Mouse (Mus musculus) heart, embryonic 12.5 days (tissue): ENCODE measurements around the gene Ap3b1. TPM values are rescaled to one million over a fixed set of nuclear protein-coding genes. Genes with fewer than 3 reads are reported as not detected.

Experiments used
- ATAC-seq: fragments of 200-750 bp; cut with Nextera tagmentation; 2 replicates; pipeline ENCODE4 v1.8.0; 2017; ENCODE audit warnings: moderate TSS enrichment, moderate library complexity; ENCODE audit not compliant: insufficient number of reproducible peaks, low FRiP score
- H3K27ac ChIP-seq: fragments of 300-500 bp; sonication (generic); 2 replicates; pipeline ENCODE4 v1.5.1; 2016; ENCODE audit warnings: mild to moderate bottlenecking, moderate library complexity; ENCODE audit not compliant: poor library complexity, severe bottlenecking
- H3K27me3 ChIP-seq: fragments of 300-500 bp; sonication (generic); replicated peaks from 2 replicates; pipeline ENCODE4 v1.6.1; 2016; ENCODE audit warnings: mild to moderate bottlenecking, moderate library complexity
- H3K36me3 ChIP-seq: fragments of 300-500 bp; sonication (generic); 2 replicates; pipeline ENCODE4 v1.6.1; 2016; ENCODE audit warnings: mild to moderate bottlenecking, moderate library complexity
- H3K4me1 ChIP-seq: fragments of 300-500 bp; sonication (generic); replicated peaks from 2 replicates; pipeline ENCODE4 v1.6.1; 2016; ENCODE audit warnings: mild to moderate bottlenecking
- H3K4me2 ChIP-seq: fragments of 300-500 bp; sonication (generic); 2 replicates; pipeline ENCODE4 v1.6.1; 2016; ENCODE audit warnings: mild to moderate bottlenecking, moderate library complexity
- H3K4me3 ChIP-seq: fragments of 300-500 bp; sonication (generic); 2 replicates; pipeline ENCODE4 v1.5.1; 2016; ENCODE audit warnings: mild to moderate bottlenecking
- H3K9ac ChIP-seq: fragments of 300-500 bp; sonication (generic); 2 replicates; pipeline ENCODE4 v1.6.1; 2016; ENCODE audit warnings: mild to moderate bottlenecking, moderate library complexity
- H3K9me3 ChIP-seq: fragments of 300-500 bp; sonication (generic); replicated peaks from 2 replicates; pipeline ENCODE4 v1.6.1; 2016; ENCODE audit warnings: mild to moderate bottlenecking, moderate library complexity
- WGBS: fragments of 180-500 bp; shearing (Covaris S2); methylation state at CpG from one replicate; pipeline ENCODE4 v1.1.7; 2016; 5-methylcytosine and 5-hydroxymethylcytosine counted together
- polyA plus RNA-seq: library from polyadenylated mRNA; unstranded; fragments of >200 nt; fragmentation: Nextera tagmentation; extraction: Ambion mirVana; gene quantifications from 2 replicates; pipeline ENCODE4 v1.2.1, GENCODE M21; 2016

Ap3b1 gene
- polyA plus RNA-seq, 1 experiment from 2014 or later, result 38.6 TPM

DNA sequence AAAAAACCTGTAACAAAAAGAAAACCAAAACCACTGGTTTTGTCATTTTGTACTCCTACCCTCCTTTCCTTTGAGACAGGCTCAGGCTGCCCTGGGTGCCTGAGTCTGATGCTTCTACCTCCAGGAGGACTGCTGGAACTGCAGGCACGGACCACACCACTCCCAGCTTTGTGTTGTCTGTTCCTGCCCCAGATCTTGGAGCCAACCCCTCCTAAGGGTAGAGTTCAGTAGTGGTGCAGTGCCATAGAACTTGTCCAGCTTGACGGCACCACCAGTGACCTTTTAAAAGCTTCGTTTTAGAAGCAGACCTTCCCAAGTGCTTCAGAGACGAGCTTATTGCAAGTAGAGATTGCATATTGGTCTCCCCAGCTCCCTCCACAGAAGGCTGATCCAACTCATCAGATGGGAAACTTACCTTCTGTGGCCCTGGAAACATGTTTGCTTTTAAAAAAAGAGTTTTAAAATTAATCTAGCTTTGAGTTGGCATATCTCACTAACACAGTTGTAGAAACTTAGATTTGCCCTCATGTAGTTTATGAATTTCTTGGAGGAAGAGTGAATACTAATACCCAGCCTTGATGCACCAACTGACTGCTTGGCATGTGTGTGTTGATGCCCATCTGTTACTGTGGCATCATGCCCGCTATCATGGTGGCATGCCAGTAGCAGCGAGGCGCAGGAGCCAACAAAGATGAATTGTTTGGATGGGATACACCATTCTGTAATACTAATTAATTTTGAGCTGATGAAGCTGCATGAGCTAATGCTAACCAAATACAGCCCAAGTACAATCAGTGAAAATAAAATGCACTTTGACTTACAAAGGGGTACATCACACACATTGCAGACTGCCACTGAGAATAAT is 17.0 kb downstream of the Ap3b1 start:
- ATAC-seq, result no peak
- H3K4me2 ChIP-seq, result no peak overlapping the region
- 80% methylated on average over 7 of the region's 7 CpGs for WGBS
- H3K4me3 ChIP-seq, result no peak overlapping the region
- peaks cover 24% of the 10 kb centered on the region for H3K4me1 ChIP-seq
- no peak overlapping the region for H3K9ac ChIP-seq
- H3K36me3 ChIP-seq, result peaks cover 4% of the 10 kb centered on the region; the same call in 1 of the 2 replicates
- H3K27me3 ChIP-seq, result no peaks in the 10 kb centered on the region
- no peak overlapping the region for H3K27ac ChIP-seq
- H3K9me3 ChIP-seq, result no peaks in the 10 kb centered on the region

DNA sequence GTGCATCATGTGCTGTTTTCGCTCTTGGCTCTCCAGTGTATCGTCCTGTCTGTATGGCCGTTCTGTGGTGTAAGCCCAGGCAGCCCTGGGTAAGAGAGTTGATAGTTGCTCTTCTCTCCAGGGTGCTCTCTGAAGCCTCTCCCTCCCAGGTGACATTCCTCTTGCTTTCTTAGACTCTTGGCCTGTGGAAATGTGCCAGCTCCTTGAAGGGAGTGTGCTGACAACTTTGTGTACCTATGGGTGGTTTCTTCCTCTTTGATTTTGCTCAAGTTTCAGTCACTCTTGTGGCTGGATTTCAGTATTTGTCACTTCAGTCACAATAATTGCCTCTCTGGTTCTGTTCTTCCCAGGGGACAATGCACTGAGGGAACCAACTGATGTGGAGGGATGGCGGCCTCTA is 20.2 kb downstream of the Ap3b1 start:
- 81% methylated on average over 4 of the region's 4 CpGs for WGBS
- no peaks in the 10 kb centered on the region for H3K9me3 ChIP-seq
- peaks cover 24% of the 10 kb centered on the region for H3K4me1 ChIP-seq
- H3K9ac ChIP-seq, result no peak overlapping the region
- no peak overlapping the region for H3K27ac ChIP-seq
- no peaks in the 10 kb centered on the region for H3K27me3 ChIP-seq
- no peak overlapping the region for H3K4me3 ChIP-seq
- H3K36me3 ChIP-seq, result no peaks in the 10 kb centered on the region
- ATAC-seq, result no peak
- no peak overlapping the region for H3K4me2 ChIP-seq

DNA sequence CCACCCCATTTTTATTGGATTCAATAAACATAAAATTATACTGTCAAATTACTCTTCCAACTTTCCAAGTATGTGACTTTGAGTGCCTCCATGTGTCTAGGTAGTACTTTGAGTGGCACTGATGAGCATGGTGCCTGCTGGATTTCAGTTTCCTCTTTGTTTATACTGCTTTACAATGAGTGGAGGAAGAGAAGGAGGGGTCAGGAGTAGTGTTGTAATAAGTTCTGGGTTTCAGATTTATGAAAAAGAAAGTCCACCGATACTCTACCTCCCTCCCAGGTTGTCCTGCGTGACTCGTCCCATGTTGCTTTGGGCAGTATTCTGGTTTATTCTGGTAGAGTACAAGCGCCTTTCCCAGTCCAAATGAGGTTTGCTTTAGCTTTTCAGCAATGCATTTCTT is 22.7 kb downstream of the Ap3b1 start:
- H3K9me3 ChIP-seq, result no peaks in the 10 kb centered on the region
- no peak overlapping the region for H3K4me3 ChIP-seq
- ATAC-seq, result no peak
- no peak overlapping the region for H3K4me2 ChIP-seq
- no peak overlapping the region for H3K9ac ChIP-seq
- H3K36me3 ChIP-seq, result no peaks in the 10 kb centered on the region
- H3K4me1 ChIP-seq, result peaks cover 24% of the 10 kb centered on the region
- H3K27me3 ChIP-seq, result no peaks in the 10 kb centered on the region
- no peak overlapping the region for H3K27ac ChIP-seq
- WGBS, result 78% methylated on average over 4 of the region's 4 CpGs

DNA sequence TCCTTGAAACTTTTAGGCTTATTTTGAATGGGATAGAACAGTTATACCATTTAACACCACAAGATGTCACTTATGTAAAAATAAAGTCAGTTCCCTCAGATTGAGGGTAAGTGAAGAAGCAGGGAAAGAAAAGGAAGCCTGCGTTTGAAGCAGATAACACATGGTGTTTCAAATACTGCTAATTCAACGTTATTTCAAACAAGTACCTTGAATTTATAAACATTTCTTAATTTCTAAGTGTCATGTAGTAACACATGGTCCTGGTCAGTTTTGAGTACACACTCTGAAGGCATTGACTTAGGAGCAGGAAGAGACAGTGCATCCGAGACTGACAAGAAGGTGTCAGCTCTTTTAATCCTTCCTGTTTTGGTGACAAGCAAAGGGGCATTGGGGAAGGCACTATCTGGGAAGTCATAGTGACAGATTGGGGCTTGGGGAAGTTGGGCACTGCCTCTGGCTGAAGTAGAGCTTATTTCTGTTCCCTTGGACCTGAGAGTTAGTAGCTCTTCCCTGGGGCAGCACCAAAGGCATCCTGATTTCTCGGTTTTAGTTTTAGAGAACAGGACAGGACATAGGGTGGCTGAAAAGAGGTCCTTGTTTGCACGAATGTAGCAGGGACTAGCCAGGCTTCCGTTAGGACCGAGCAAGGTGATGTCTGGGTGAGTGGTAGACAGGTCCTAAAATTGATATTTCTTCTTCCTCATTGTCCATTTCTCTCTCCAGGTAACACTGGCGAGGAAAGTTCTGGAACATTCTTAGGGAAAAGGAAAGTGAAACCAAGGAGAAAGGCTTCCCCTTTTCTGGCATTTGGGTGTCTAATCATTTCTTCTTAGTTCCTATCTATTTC is 23.3 kb downstream of the Ap3b1 start:
- H3K27ac ChIP-seq, result no peak overlapping the region
- peaks cover 24% of the 10 kb centered on the region for H3K4me1 ChIP-seq
- no peaks in the 10 kb centered on the region for H3K27me3 ChIP-seq
- H3K9ac ChIP-seq, result no peak overlapping the region
- H3K4me3 ChIP-seq, result no peak overlapping the region
- ATAC-seq, result no peak; the same call in 1 of the 2 replicates
- no peaks in the 10 kb centered on the region for H3K36me3 ChIP-seq
- WGBS, result 59% methylated on average over 8 of the region's 8 CpGs
- no peaks in the 10 kb centered on the region for H3K9me3 ChIP-seq
- H3K4me2 ChIP-seq, result no peak overlapping the region

- no peak for ATAC-seq
Measured at GRCm38 (mm10) chr13:94384931-94385570, 26.3 kb downstream of the Ap3b1 start.

GRCm38 (mm10) chr13:94388566-94388965 is 29.8 kb downstream of the Ap3b1 start:
- ATAC-seq, result no peak
- peaks cover 19% of the 10 kb centered on the region for H3K4me1 ChIP-seq
- H3K27me3 ChIP-seq, result no peaks in the 10 kb centered on the region
- no peak overlapping the region for H3K4me2 ChIP-seq
- WGBS, result 57% methylated on average over 3 of the region's 3 CpGs
- H3K36me3 ChIP-seq, result peaks cover 15% of the 10 kb centered on the region
- no peak overlapping the region for H3K4me3 ChIP-seq
- no peak overlapping the region for H3K9ac ChIP-seq
- 0 out of 2 replicates have a peak overlapping the region, but pooled peaks have one; percentile 39 for H3K27ac ChIP-seq
- H3K9me3 ChIP-seq, result no peaks in the 10 kb centered on the region

More at GRCm38 (mm10) chr13:94384931-94385570, 26.3 kb downstream of the Ap3b1 start:
- no peak overlapping the region for H3K27ac ChIP-seq
- WGBS, result 83% methylated on average over 3 of the region's 3 CpGs
- H3K36me3 ChIP-seq, result no peaks in the 10 kb centered on the region
- no peaks in the 10 kb centered on the region for H3K27me3 ChIP-seq
- H3K4me1 ChIP-seq, result peaks cover 23% of the 10 kb centered on the region
- H3K4me3 ChIP-seq, result no peak overlapping the region
- H3K9me3 ChIP-seq, result no peaks in the 10 kb centered on the region
- no peak overlapping the region for H3K4me2 ChIP-seq
- H3K9ac ChIP-seq, result no peak overlapping the region

- Histone ChIP-seq H3K36me3 (peaks cover 18% of the 10 kb centered on the region), H3K27ac (no peak overlapping the region)
- 77% methylated on average over 2 of the region's 2 CpGs for WGBS
Measured at GRCm38 (mm10) chr13:94389541-94389940, 30.8 kb downstream of the Ap3b1 start.

DNA sequence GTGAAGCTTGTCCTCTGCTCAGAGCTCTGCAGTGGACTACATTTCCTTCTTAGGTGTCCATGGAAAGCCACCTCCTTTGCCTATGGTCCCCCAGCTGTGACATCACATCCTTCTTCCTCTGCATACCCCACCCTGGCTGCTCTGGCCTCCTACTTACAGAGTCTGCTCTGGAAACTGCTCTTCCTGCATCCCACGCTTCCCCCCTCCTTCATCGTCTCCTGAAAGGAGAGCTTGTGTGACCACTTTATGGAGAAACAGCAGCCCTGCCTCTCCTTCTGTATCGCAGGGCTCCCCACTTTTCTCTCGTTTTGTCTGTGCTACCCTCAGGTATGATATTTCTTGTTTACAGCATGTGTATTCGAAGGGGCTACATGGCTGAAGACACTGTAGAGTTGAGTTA is 33.5 kb downstream of the Ap3b1 start:
- 83% methylated on average over 5 of the region's 5 CpGs for WGBS
- Histone ChIP-seq H3K27me3 (no peaks in the 10 kb centered on the region), H3K27ac (no peak overlapping the region), H3K36me3 (peaks cover 39% of the 10 kb centered on the region), H3K9me3 (no peaks in the 10 kb centered on the region), H3K4me3 (no peak overlapping the region), H3K4me1 (peaks cover 28% of the 10 kb centered on the region), H3K4me2 (no peak overlapping the region), H3K9ac (no peak overlapping the region)
- no peak for ATAC-seq

More at GRCm38 (mm10) chr13:94389541-94389940, 30.8 kb downstream of the Ap3b1 start:
- Histone ChIP-seq H3K27me3 (no peaks in the 10 kb centered on the region), H3K9me3 (no peaks in the 10 kb centered on the region), H3K4me1 (peaks cover 19% of the 10 kb centered on the region), H3K9ac (no peak overlapping the region), H3K4me3 (no peak overlapping the region), H3K4me2 (no peak overlapping the region)
- no peak for ATAC-seq

GRCm38 (mm10) chr13:94394486-94394885 is 35.7 kb downstream of the Ap3b1 start:
- 78% methylated on average over 9 of the region's 9 CpGs for WGBS
- no peak overlapping the region for H3K4me3 ChIP-seq
- no peak overlapping the region for H3K4me2 ChIP-seq
- no peak for ATAC-seq
- no peak overlapping the region for H3K27ac ChIP-seq
- H3K9me3 ChIP-seq, result no peaks in the 10 kb centered on the region
- no peaks in the 10 kb centered on the region for H3K27me3 ChIP-seq
- no peak overlapping the region for H3K9ac ChIP-seq
- H3K4me1 ChIP-seq, result peaks cover 18% of the 10 kb centered on the region
- peaks cover 42% of the 10 kb centered on the region for H3K36me3 ChIP-seq

DNA sequence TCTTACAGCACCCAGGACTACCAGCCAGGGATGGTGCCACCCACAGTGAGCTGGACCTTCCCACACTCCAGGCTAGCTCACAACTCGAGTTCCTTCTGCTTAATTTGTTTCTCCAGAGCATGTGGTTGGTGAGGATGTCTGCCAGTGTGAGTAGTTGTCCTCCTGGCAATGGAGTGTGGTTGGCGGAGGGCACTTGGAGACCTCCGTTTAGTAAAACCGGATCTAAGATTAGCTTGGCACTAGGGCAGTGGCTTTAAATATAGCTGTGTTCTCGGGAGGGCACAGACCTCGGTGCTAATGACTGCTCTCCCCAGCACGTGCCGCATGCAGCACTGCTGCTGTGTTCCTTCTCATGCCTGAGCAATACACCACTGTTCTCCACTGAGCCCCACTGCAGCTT is 37.0 kb downstream of the Ap3b1 start:
- Histone ChIP-seq H3K4me3 (no peak overlapping the region), H3K4me2 (no peak overlapping the region), H3K9ac (no peak overlapping the region), H3K9me3 (no peaks in the 10 kb centered on the region), H3K4me1 (peaks cover 9% of the 10 kb centered on the region), H3K27ac (no peak overlapping the region), H3K36me3 (peaks cover 42% of the 10 kb centered on the region), H3K27me3 (no peaks in the 10 kb centered on the region)
- WGBS, result 73% methylated on average over 8 of the region's 8 CpGs
- no peak for ATAC-seq
